Mouse (Mus musculus): ENCODE results near the gene Asic1. TPM values are rescaled to one million over a fixed set of nuclear protein-coding genes. Genes with fewer than 3 reads are reported as not detected.
A peak's percentile ranks its signal among the peaks of the same experiment; 100 is the strongest.

Asic1 gene
- total RNA-seq, 2 experiments from 2014 or later = 83.1 to 91.8 TPM

- intact Hi-C loops (cut with DNase I) = no loop called here
- DNase-seq (ENCODE audit: low spot score in 2 of 2) = no peak
Measured at GRCm38 (mm10) chr15:99661121-99661830, 8.9 kb upstream of the Asic1 start.

DNA sequence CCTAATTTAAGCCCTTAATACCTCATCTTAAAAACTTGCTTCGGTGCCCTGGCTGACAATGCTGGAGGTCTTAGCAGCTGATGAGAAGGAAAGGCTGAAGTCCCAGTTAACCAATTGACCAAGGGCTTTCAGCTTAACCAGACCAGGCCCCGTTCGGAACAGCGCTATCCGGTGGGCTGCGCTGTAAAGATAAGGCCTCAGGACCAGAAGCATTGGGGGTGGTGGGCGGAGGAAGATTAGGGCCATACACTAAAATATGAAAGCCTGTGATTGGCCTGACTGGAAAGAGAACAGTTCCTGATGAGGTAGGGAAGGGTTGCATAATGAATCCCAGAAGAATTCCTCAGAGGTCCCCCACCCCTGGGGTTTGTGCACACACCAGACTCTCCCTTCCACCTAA is 7.8 kb upstream of the Asic1 start:
- no peak for DNase-seq (ENCODE audit: low spot score in 2 of 2)
- intact Hi-C loops (cut with DNase I) = no loop called here

GRCm38 (mm10) chr15:99663964-99664599 is 6.1 kb upstream of the Asic1 start:
- intact Hi-C loops (cut with DNase I) = no loop called here
- DNase-seq (ENCODE audit: low spot score in 2 of 2) = peak in 1 of 2 experiments; percentile 81

GRCm38 (mm10) chr15:99664600-99665451 is 5.3 kb upstream of the Asic1 start:
- peak; percentile 70 to 82 for DNase-seq (ENCODE audit: low spot score in 2 of 2)
- intact Hi-C loops (cut with DNase I) = loop anchor here (5.0 kb wide), 1 partner anchor 168 kb away; no protein-coding TSS in a partner anchor

- DNase-seq (ENCODE audit: low spot score in 2 of 2) = no peak
- intact Hi-C loops (cut with DNase I) = loop anchor here (5.0 kb wide), 1 partner anchor 170 kb away; no protein-coding TSS in a partner anchor
Measured at GRCm38 (mm10) chr15:99667544-99667943, 2.6 kb upstream of the Asic1 start.

- DNase-seq (ENCODE audit: low spot score in 2 of 2) = peak; percentile 84 to 88
- intact Hi-C loops (cut with DNase I) = loop anchor here (1.0 to 5.0 kb wide), 2 partner anchors 73 to 172 kb away; no protein-coding TSS in a partner anchor
Measured at GRCm38 (mm10) chr15:99668881-99669280, 1.3 kb upstream of the Asic1 start.

DNA sequence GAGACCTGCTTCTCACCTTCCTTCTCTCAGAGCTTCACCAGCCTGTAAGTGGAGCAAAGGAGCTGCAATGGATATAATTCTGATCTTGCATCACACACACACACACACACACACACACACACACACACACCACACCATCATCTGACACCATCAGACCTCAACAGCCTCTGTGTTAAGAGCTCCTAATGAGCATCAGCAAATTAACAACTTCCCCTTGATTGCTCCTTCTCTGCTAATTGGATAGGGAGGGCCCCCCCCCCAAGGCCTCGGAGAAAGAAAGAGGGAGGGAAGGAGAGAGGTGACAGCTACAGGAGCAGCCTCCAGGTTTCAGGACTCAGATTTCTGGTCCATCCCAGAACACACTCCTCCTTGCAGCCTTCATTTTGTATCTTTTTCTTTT is 776 bp upstream of the Asic1 start:
- no peak for DNase-seq (ENCODE audit: low spot score in 2 of 2)
- intact Hi-C loops (cut with DNase I) = loop anchor here (1.0 to 5.0 kb wide), 2 partner anchors 73 to 172 kb away; no protein-coding TSS in a partner anchor

DNA sequence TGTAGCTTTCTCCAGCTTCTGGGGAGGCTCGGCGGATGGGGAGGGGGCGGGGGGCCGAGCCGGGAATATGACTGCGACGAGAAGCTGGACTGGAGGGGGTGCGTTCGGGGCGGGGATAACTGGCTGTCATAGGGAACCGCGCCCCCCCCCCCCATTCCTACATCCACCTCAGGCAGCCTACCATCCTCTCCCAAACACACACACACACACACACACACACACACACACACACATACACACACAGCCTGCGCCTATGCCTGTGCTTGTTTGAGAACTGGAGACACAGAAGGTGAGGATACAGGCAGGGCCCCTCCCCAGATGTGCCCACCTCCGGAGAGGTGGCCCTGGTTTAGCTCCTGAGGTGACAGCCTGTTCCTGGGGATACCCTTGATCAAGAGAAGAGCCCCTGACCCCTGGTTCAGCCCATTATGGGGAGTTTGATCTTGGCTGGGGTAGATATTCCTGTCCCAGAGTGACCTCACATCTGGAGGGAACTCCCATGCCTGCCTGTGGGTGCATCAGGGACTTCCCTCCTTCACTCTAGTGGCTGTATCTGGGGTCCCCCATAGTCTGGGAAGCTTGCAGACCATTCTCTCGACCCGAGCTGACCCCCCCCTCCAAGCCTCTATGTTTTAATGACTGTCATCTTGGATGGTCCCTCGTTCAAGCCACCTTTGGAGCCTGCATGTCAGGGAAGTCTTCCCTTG is 949 bp downstream of the Asic1 start:
- intact Hi-C loops (cut with DNase I) = loop anchor here (10.0 kb wide), 1 partner anchor 256 kb away; no protein-coding TSS in a partner anchor
- DNase-seq (ENCODE audit: low spot score in 2 of 2) = peak in 1 of 2 experiments; percentile 61

- DNase-seq (ENCODE audit: low spot score in 2 of 2) = no peak
- intact Hi-C loops (cut with DNase I) = loop anchor here (10.0 kb wide), 1 partner anchor 257 kb away; no protein-coding TSS in a partner anchor
Measured at GRCm38 (mm10) chr15:99671783-99672182, 1.6 kb downstream of the Asic1 start.

DNA sequence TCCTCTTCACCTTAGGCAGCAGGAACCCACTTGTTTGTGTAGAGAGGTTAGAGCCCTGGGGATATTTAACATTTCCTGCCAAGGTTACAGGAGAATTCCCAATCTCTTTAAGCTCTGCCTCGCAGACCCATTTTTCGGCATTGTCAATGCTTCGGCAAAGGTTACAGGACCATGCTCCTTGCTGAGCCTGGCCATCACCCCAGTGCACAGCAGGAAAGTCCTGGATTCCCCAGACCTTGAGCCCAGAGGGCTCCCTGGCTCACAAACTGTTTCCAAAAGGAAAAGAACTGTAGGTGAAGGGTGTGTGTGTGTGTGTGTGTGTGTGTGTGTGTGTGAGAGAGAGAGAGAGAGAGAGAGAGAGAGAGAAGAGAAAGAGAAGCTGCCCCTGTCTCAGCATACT is 4.7 kb downstream of the Asic1 start:
- DNase-seq (ENCODE audit: low spot score in 2 of 2) = no peak
- intact Hi-C loops (cut with DNase I) = loop anchor here (10.0 kb wide), 1 partner anchor 260 kb away; no protein-coding TSS in a partner anchor

GRCm38 (mm10) chr15:99677089-99677488 is 6.9 kb downstream of the Asic1 start:
- intact Hi-C loops (cut with DNase I) = loop anchor here (10.0 kb wide), 1 partner anchor 262 kb away; no protein-coding TSS in a partner anchor
- DNase-seq (ENCODE audit: low spot score in 2 of 2) = no peak

GRCm38 (mm10) chr15:99678063-99678800 is 8.1 kb downstream of the Asic1 start:
- intact Hi-C loops (cut with DNase I) = loop anchor here (10.0 kb wide), 1 partner anchor 263 kb away; no protein-coding TSS in a partner anchor
- DNase-seq (ENCODE audit: low spot score in 2 of 2) = no peak

DNA sequence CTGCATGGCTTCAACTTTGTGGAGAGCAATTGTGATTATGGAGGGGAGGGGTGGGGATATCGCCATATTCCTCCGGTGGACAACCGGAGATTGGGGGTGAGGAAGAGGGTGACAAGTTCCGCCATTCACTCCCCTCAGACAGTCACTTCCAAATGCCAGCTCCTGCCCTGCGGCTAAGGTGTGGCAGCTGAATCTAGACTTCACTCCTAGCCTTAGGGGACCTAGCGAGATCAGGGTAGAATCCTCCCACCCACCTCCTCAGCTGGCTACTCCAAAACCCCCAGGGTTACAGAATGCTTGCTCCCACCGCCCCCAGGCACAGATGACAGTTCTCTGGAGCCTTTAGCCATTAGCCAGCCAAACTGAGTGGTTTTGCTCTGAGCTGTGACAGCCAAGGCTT is 8.8 kb downstream of the Asic1 start:
- DNase-seq (ENCODE audit: low spot score in 2 of 2) = no peak
- intact Hi-C loops (cut with DNase I) = loop anchor here (10.0 kb wide), 1 partner anchor 264 kb away; no protein-coding TSS in a partner anchor

DNA sequence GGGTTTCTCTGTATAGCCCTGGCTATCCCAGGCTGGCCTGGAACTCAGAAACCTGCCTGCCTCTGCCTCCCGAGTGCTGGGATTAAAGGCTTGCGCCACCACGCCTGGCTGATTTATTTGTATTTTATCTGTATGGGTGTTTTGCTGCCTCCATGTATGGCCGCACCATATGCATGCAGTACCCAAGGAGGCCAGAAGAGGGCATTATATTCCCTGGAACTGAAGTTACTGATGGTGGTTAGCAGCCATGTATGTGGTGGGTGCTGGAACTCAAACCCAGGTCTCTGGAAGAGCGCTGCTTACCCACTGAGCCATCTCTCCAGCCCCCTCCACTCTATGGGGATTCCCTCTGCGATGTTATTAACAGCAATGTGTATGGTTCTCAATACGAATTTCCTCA is 12.7 kb downstream of the Asic1 start:
- intact Hi-C loops (cut with DNase I) = no loop called here
- DNase-seq (ENCODE audit: low spot score in 2 of 2) = no peak

DNA sequence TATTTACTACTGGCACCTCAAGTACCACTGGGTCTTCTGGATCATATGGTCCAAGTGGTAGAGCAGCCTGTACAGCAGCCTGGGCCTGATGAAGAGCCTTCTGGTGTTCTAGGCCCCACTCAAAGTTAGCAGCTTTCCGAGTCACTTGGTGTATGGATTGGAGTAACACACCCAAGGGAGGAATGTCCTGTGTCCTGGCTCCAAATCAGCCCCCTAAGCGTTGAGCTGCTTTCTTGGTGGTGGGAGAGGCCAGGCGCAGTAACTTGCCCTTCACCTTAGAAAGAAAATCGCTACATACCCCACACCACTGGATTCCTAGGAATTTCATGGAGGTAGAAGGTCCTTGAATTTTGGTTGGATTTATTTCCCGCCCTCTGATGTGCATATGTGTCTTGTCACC is 14.0 kb downstream of the Asic1 start:
- DNase-seq (ENCODE audit: low spot score in 2 of 2) = no peak
- intact Hi-C loops (cut with DNase I) = no loop called here

DNA sequence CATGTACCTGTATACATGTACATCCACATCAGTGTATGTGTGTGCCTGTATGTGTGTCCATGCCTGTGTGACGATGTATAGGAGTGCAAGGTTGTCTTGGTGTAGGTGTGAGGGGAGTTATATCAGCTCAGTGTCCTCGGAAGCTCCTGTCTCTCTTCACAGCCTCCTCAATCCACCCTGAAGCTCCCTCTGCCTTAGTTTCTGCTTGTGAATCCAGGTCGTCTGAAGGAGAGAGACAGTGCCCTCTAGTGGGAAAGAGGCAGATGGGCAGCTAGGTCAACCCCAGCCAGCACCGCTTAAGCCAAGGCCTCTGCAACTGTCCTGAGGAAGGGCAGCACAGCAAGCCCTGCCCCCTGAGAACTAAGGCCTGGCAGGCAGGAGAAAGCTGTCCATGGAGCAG is 18.5 kb downstream of the Asic1 start:
- DNase-seq (ENCODE audit: low spot score in 2 of 2) = peak; percentile 63 to 75
- intact Hi-C loops (cut with DNase I) = loop anchor here (5.0 kb wide), 2 partner anchors 91 to 191 kb away; no protein-coding TSS in a partner anchor

DNA sequence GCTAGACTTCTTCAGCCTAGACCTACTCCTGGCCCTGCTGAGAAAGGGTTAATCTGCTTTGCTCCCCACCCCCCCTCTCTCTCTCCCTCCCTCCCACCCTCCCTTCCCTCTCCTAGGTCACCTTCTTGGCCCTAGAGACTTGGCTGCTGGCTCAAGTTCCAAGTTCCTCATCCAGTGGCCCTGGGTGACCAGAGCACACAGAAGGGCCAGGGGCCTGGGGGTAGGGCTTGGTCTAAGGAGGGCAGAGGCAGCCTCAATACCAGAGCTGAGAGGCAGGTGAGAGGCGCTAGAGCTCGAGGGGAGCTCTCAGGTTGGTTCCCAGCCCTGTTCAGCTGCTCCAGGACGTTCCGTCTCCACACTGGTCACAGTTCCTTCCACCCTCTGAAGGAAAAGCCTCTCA is 20.8 kb downstream of the Asic1 start:
- no peak for DNase-seq (ENCODE audit: low spot score in 2 of 2)
- intact Hi-C loops (cut with DNase I) = no loop called here

- intact Hi-C loops (cut with DNase I) = no loop called here
- no peak for DNase-seq (ENCODE audit: low spot score in 2 of 2)
Measured at GRCm38 (mm10) chr15:99691976-99692375, 21.8 kb downstream of the Asic1 start.

Measured in left cerebral cortex, postnatal 14 days (tissue).